Mouse (Mus musculus) MEL (cell line): Measurements from ENCODE around the gene Ermap. TPM values are rescaled to one million over a fixed set of nuclear protein-coding genes. Genes with fewer than 3 reads are reported as not detected.

Experiments
- DNase-seq: peaks from one replicate; pipeline ENCODE4 v3.0.0; 2011; ENCODE audit warnings: low read depth, low spot score
- H3K27ac ChIP-seq: 2 replicates; pipeline ENCODE4 v1.5.1; 2012; ENCODE audit warnings: low read depth, mild to moderate bottlenecking, control low read depth, low read length, moderate library complexity; ENCODE audit not compliant: control insufficient read depth
- H3K27me3 ChIP-seq, 2 experiments: fragments of 150-350 bp in 1 of 2; sonication (generic) in 1 of 2; 2 replicates each; pipeline ENCODE4 v1.6.1; 2012; ENCODE audit warnings: low read length in 2 of 2, mild to moderate bottlenecking in 2 of 2, improper control_type of control experiment in 1 of 2, moderate library complexity in 1 of 2; ENCODE audit not compliant: insufficient read depth in 2 of 2, control insufficient read depth in 1 of 2
- H3K36me3 ChIP-seq, 2 experiments: 2 replicates each; pipeline ENCODE4 v1.6.1; 2012 to 2014; ENCODE audit warnings: low read length in 2 of 2, improper control_type of control experiment in 1 of 2, inconsistent platforms in 1 of 2, mild to moderate bottlenecking in 1 of 2; ENCODE audit not compliant: insufficient read depth in 2 of 2, control insufficient read depth in 1 of 2
- H3K4me1 ChIP-seq, 2 experiments: fragments of 150-350 bp in 1 of 2; sonication (generic) in 1 of 2; 2 replicates each; pipeline ENCODE4 v1.6.1; 2012; ENCODE audit warnings: low read length in 2 of 2, improper control_type of control experiment in 1 of 2, mild to moderate bottlenecking in 1 of 2; ENCODE audit not compliant: insufficient read depth in 2 of 2, control insufficient read depth in 1 of 2
- H3K4me3 ChIP-seq, 2 experiments: fragments of 150-350 bp in 1 of 2; sonication (generic) in 1 of 2; 2 replicates each; pipeline ENCODE4 v1.5.1; 2012; ENCODE audit warnings: low read depth in 2 of 2, low read length in 2 of 2, mild to moderate bottlenecking in 2 of 2, moderate library complexity in 2 of 2, control low read depth in 1 of 2, improper control_type of control experiment in 1 of 2; ENCODE audit not compliant: control insufficient read depth in 1 of 2, insufficient read depth in 1 of 2
- H3K79me2 ChIP-seq: 2 replicates; pipeline ENCODE4 v1.6.1; 2012; ENCODE audit warnings: mild to moderate bottlenecking, low read length, moderate library complexity; ENCODE audit not compliant: control insufficient read depth, poor library complexity, insufficient read depth
- H3K9ac ChIP-seq: 2 replicates; pipeline ENCODE4 v1.6.1; 2012; ENCODE audit warnings: low read depth, mild to moderate bottlenecking, control low read depth, low read length, moderate library complexity; ENCODE audit not compliant: control insufficient read depth, poor library complexity, severe bottlenecking
- H3K9me3 ChIP-seq: fragments of 150-350 bp; sonication (generic); replicated peaks from 2 replicates; pipeline ENCODE4 v1.6.1; 2012; ENCODE audit warnings: mild to moderate bottlenecking, low read length, improper control_type of control experiment, moderate library complexity; ENCODE audit not compliant: insufficient read depth
- BHLHE40 ChIP-seq: IDR thresholded peaks from 2 replicates; pipeline ENCODE4 v1.6.1; 2012; ENCODE audit warnings: low read depth, mild to moderate bottlenecking, inconsistent platforms, low read length, improper control_type of control experiment, borderline replicate concordance
- CHD1 ChIP-seq: IDR thresholded peaks from 2 replicates; pipeline ENCODE4 v1.6.1; 2012; ENCODE audit warnings: low read depth, mild to moderate bottlenecking, inconsistent platforms, low read length, improper control_type of control experiment
- CHD2 ChIP-seq: IDR thresholded peaks from 2 replicates; pipeline ENCODE4 v1.6.1; 2011; ENCODE audit warnings: low read length, improper control_type of control experiment
- CTCF ChIP-seq, 3 experiments: IDR thresholded peaks in 2 of 3; conservative IDR thresholded peaks in 1 of 3; 2 replicates each; pipeline ENCODE4 v1.5.1; 2011 to 2012; ENCODE audit warnings: low read length in 3 of 3, low read depth in 2 of 3, mild to moderate bottlenecking in 2 of 3, improper control_type of control experiment in 1 of 3, inconsistent platforms in 1 of 3, mixed read lengths in 1 of 3, moderate library complexity in 1 of 3; ENCODE audit not compliant: control insufficient read depth in 1 of 3, insufficient read depth in 1 of 3, poor library complexity in 1 of 3, severe bottlenecking in 1 of 3
- E2F4 ChIP-seq: IDR thresholded peaks from 2 replicates; pipeline ENCODE4 v1.6.1; 2011; ENCODE audit warnings: low read depth, low read length, improper control_type of control experiment, borderline replicate concordance
- EP300 ChIP-seq, 2 experiments: IDR thresholded peaks; 2 replicates each; pipeline ENCODE4 v1.6.1; 2011; ENCODE audit warnings: improper control_type of control experiment in 2 of 2, low read length in 2 of 2, low read depth in 1 of 2, mild to moderate bottlenecking in 1 of 2
- GABPA ChIP-seq: IDR thresholded peaks from 2 replicates; pipeline ENCODE4 v1.6.1; 2012; ENCODE audit warnings: low read depth, mild to moderate bottlenecking, inconsistent platforms, low read length, improper control_type of control experiment, moderate library complexity
- HCFC1 ChIP-seq: IDR thresholded peaks from 2 replicates; pipeline ENCODE4 v1.6.1; 2012; ENCODE audit warnings: low read depth, mild to moderate bottlenecking, inconsistent platforms, low read length, improper control_type of control experiment, moderate library complexity
- JUND ChIP-seq: IDR thresholded peaks from 2 replicates; pipeline ENCODE4 v1.6.1; 2011; ENCODE audit warnings: low read depth, mild to moderate bottlenecking, improper control_type of control experiment, low read length
- KAT2A ChIP-seq: conservative IDR thresholded peaks from 2 replicates; pipeline ENCODE4 v1.6.1; 2012; ENCODE audit warnings: low read depth, low read length, improper control_type of control experiment, inconsistent platforms
- MAFK ChIP-seq: IDR thresholded peaks from 2 replicates; pipeline ENCODE4 v1.6.1; 2011; ENCODE audit warnings: low read depth, mild to moderate bottlenecking, low read length, improper control_type of control experiment, borderline replicate concordance
- MAZ ChIP-seq: IDR thresholded peaks from 2 replicates; pipeline ENCODE4 v1.6.1; 2012; ENCODE audit warnings: low read depth, mild to moderate bottlenecking, inconsistent platforms, low read length, improper control_type of control experiment
- MEF2A ChIP-seq: IDR thresholded peaks from 2 replicates; pipeline ENCODE4 v1.6.1; 2014; ENCODE audit warnings: low read depth, mild to moderate bottlenecking, inconsistent platforms, low read length, improper control_type of control experiment; ENCODE audit not compliant: poor library complexity, insufficient replicate concordance, severe bottlenecking; ENCODE audit errors: extremely low read depth
- MXI1 ChIP-seq: IDR thresholded peaks from 2 replicates; pipeline ENCODE4 v1.6.1; 2011; ENCODE audit warnings: mild to moderate bottlenecking, low read depth, low read length, improper control_type of control experiment
- MYB ChIP-seq: IDR thresholded peaks from 2 replicates; pipeline ENCODE4 v1.6.1; 2011; ENCODE audit warnings: mild to moderate bottlenecking, low read depth, low read length, improper control_type of control experiment
- NRF1 ChIP-seq: IDR thresholded peaks from 2 replicates; pipeline ENCODE4 v1.6.1; 2014; ENCODE audit warnings: low read depth, mild to moderate bottlenecking, inconsistent platforms, low read length, improper control_type of control experiment, moderate library complexity; ENCODE audit not compliant: poor library complexity, insufficient read depth, severe bottlenecking
- POLR2AphosphoS5 ChIP-seq: IDR thresholded peaks from 2 replicates; pipeline ENCODE4 v1.6.1; 2012; ENCODE audit warnings: low read depth, borderline replicate concordance, mild to moderate bottlenecking, inconsistent platforms, low read length, moderate library complexity, mixed read lengths
- RAD21 ChIP-seq: IDR thresholded peaks from 2 replicates; pipeline ENCODE4 v1.6.1; 2011; ENCODE audit warnings: mild to moderate bottlenecking, low read depth, low read length, improper control_type of control experiment
- RCOR1 ChIP-seq: IDR thresholded peaks from 2 replicates; pipeline ENCODE4 v1.6.1; 2012; ENCODE audit warnings: low read depth, mild to moderate bottlenecking, inconsistent platforms, low read length, improper control_type of control experiment
- SIN3A ChIP-seq: IDR thresholded peaks from 2 replicates; pipeline ENCODE4 v1.6.1; 2012; ENCODE audit warnings: low read length, improper control_type of control experiment, inconsistent platforms
- SMC3 ChIP-seq: IDR thresholded peaks from 2 replicates; pipeline ENCODE4 v1.6.1; 2011; ENCODE audit warnings: low read depth, low read length, improper control_type of control experiment
- UBTF ChIP-seq: IDR thresholded peaks from 2 replicates; pipeline ENCODE4 v1.6.1; 2012; ENCODE audit warnings: low read depth, mild to moderate bottlenecking, inconsistent platforms, low read length, improper control_type of control experiment, moderate library complexity, borderline replicate concordance; ENCODE audit not compliant: insufficient read depth
- USF1 ChIP-seq: IDR thresholded peaks from 2 replicates; pipeline ENCODE4 v1.6.1; 2014; ENCODE audit warnings: low read depth, mild to moderate bottlenecking, inconsistent platforms, low read length, improper control_type of control experiment, moderate library complexity
- USF2 ChIP-seq, 2 experiments: IDR thresholded peaks; 2 replicates each; pipeline ENCODE4 v1.6.1; 2011 to 2012; ENCODE audit warnings: improper control_type of control experiment in 2 of 2, low read length in 2 of 2, borderline replicate concordance in 1 of 2, inconsistent platforms in 1 of 2, low read depth in 1 of 2, mild to moderate bottlenecking in 1 of 2; ENCODE audit not compliant: insufficient read depth in 1 of 2
- ZC3H11A ChIP-seq: IDR thresholded peaks from 2 replicates; pipeline ENCODE4 v1.6.1; 2012; ENCODE audit warnings: low read depth, mild to moderate bottlenecking, inconsistent platforms, low read length, improper control_type of control experiment
- ZMIZ1 ChIP-seq: IDR thresholded peaks from 2 replicates; pipeline ENCODE4 v1.6.1; 2012; ENCODE audit warnings: low read depth, mild to moderate bottlenecking, inconsistent platforms, low read length, improper control_type of control experiment, moderate library complexity
- ZNF384 ChIP-seq: IDR thresholded peaks from 2 replicates; pipeline ENCODE4 v1.6.1; 2012; ENCODE audit warnings: low read depth, mild to moderate bottlenecking, inconsistent platforms, low read length, improper control_type of control experiment
- polyA plus RNA-seq, 2 experiments: library from polyadenylated mRNA; stranded (reverse) in 1 of 2; unstranded in 1 of 2; fragments of >175 nt in 1 of 2; fragments of >200 nt in 1 of 2; gene quantifications; 2 replicates each; pipeline versions ENCODE4 v1.2.1 to v1.2.4; 2012; ENCODE audit warnings: low replicate concordance in 2 of 2, low read depth in 1 of 2; ENCODE audit not compliant: insufficient read length in 2 of 2, insufficient read depth in 1 of 2, missing spikeins in 1 of 2
- total RNA-seq: library from RNA; depleted of rRNA; stranded (reverse); fragments of 300-350 nt; gene quantifications from 2 replicates; pipeline ENCODE4 v1.2.3, GENCODE M21; 2012

Ermap gene
- total and polyA plus RNA-seq, 3 experiments, result 44.1 to 247 (median 138) TPM

DNA sequence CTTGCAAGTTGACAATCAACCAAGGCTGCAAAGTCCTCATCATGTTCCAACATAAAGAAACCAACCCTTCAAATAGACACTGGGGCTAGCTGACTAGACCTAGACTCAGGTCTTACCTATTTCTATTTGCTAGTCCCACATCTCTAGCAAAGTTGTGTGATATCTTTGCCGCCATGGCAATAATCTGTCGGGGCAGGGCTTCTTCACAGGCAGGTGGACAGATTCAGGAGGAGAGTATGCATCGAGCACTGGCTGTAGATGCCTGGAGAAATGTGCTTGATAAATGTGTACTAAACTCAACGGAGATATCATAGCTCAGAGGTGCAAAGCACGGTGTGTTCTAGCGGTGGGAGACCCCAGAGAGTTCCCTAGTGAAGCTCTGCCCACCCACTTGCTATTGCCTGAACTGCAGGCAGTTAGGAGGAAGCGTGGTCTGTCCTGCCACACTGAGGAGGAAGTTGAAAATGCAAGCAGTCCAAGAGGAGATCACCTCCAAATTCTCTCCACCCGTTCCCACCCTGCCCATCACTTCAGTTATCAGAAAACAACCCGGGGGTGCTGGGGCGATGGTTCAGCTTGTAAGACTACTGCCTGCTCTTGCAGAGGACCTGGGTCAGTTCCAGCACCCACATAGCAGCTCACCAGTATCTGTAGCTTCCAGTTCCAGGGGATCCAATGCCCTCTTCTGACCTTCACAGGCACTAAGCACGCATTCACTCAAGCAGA, 1.6 kb downstream of the Ermap start (continued):
- TF ChIP-seq MEF2A (no peak), USF1 (no peak), UBTF (no peak; the same call in 1 of the 2 replicates), MYB (no peak), JUND (no peak), MXI1 (peak; percentile 76; the same call in 1 of the 2 replicates), SMC3 (no peak), HCFC1 (peak; percentile 37; the same call in 1 of the 2 replicates), MAFK (no peak), USF2 (IDR thresholded peaks at IDR 0.05; ENCODE audit: borderline replicate concordance in 1 of 2, insufficient read depth in 1 of 2, low read depth in 1 of 2, low read length in 2 of 2) (no peak), CHD1 (peak; percentile 29; the same call in 1 of the 2 replicates), RAD21 (peak; percentile 42)

DNA sequence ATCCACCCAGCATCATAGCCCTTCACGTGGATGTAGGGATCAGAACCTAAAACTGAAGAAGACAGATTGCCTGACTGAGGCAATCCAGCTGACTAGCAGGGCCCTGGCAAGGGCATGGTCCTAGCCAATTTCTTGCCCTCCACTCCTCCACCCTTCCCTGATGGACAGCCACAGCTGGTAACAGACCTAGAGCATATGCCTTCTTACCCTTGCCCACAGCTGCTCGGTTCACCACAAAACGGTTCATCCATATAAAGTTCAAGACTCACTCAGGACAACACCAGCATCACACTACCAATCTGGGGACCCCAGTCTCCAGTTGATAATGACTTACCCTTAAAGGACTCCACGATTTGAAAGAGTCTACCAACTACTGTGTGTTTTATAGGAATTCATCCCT, 4.0 kb downstream of the Ermap start:
- Histone ChIP-seq H3K4me1 (peaks cover 4 to 45% of the 10 kb centered on the region in 2 experiments), H3K4me3 (no peak overlapping the region; a peak in 1 of 4 replicates), H3K9me3 (no peaks in the 10 kb centered on the region), H3K27me3 (no peaks in the 10 kb centered on the region), H3K9ac (no peak overlapping the region), H3K79me2 (peaks cover 45% of the 10 kb centered on the region), H3K27ac (no peak overlapping the region), H3K36me3 (peaks cover 16 to 53% of the 10 kb centered on the region in 2 experiments)
- DNase-seq, result no peak
- TF ChIP-seq MEF2A (no peak), SIN3A (no peak), KAT2A (no peak), ZNF384 (no peak), GABPA (no peak), SMC3 (no peak), POLR2AphosphoS5 (no peak), MAZ (no peak), RAD21 (no peak), RCOR1 (no peak), E2F4 (no peak), CHD2 (no peak), NRF1 (no peak), ZMIZ1 (no peak), ZC3H11A (no peak), CTCF (IDR thresholded peaks at IDR 0.05 in 2 of 3, conservative IDR thresholded peaks at IDR 0.05 in 1 of 3; ENCODE audit: control insufficient read depth in 1 of 3, insufficient read depth in 1 of 3, low read depth in 2 of 3, low read length in 3 of 3, poor library complexity in 1 of 3, severe bottlenecking in 1 of 3) (no peak), EP300 (IDR thresholded peaks at IDR 0.05; ENCODE audit: low read depth in 1 of 2, low read length in 2 of 2) (no peak), HCFC1 (no peak), BHLHE40 (no peak)
